16 mouse cellular contexts compared by ENCODE assay signal in genomic region chr8:70279266-70279665, GRCm38 (mm10). TPM values are rescaled to one million over a fixed set of nuclear protein-coding genes. Genes with fewer than 3 reads are reported as not detected.
A peak's percentile ranks its signal among the peaks of the same experiment; 100 is the strongest.
DNase-seq lines count a peak whose midpoint lies in the region; ATAC-seq and TF ChIP-seq lines count a peak whose summit lies in the region.
"Had no signal": no experiment of that assay in that cellular context is flagged by ENCODE, and none has a peak within 500 bp of the region (broad histone marks: within the 10 kb centered on the region; RNA-seq: fewer than 3 reads in every experiment).

No protein-coding gene starts in this region.

- no peaks in the 10 kb centered on the region for H3K27me3 ChIP-seq in heart, embryonic 12.5 days (replicated peaks)
- H3K27me3 ChIP-seq in lung, embryonic 14.5 days (ENCODE audit: insufficient read depth, low read length), result no peaks in the 10 kb centered on the region
- no peaks in the 10 kb centered on the region for H3K27me3 ChIP-seq in heart, postnatal 0 days (ENCODE audit: control insufficient read depth, insufficient read depth, low read length)
- H3K27me3 ChIP-seq: CH12.LX; embryonic facial prominence, embryonic 15.5 days; forebrain, embryonic 15.5 days had no signal

- no peaks in the 10 kb centered on the region for H3K36me3 ChIP-seq in heart, embryonic 12.5 days
- no peaks in the 10 kb centered on the region for H3K36me3 ChIP-seq in lung, embryonic 14.5 days (ENCODE audit: insufficient read depth)
- no peaks in the 10 kb centered on the region for H3K36me3 ChIP-seq in heart, postnatal 0 days (replicated peaks; ENCODE audit: control insufficient read depth, insufficient read depth, low read length)
- H3K36me3 ChIP-seq: embryonic facial prominence, embryonic 15.5 days; forebrain, embryonic 15.5 days had no signal

- DNase-seq in heart, postnatal 36 days, result no peak
- DNase-seq in lung, embryonic 14.5 days, result no peak
- no peak for DNase-seq in lung, postnatal 14 days
- no peak for DNase-seq in heart, postnatal 0 days (ENCODE audit: low spot score)
- no peak for DNase-seq in spleen, adult 18-20 months
- no peak for DNase-seq in testis, postnatal 10 days (ENCODE audit: low spot score)
- DNase-seq: adrenal gland, postnatal 14 days; gastrocnemius, postnatal 36 days; kidney, adult 11 months; thymus, adult 2 months had no signal

- no peak for TF ChIP-seq EP300 in heart, postnatal 0 days (IDR thresholded peaks at IDR 0.05; ENCODE audit: low read depth)

- no peak overlapping the region for H3K4me2 ChIP-seq in heart, embryonic 12.5 days
- no peak overlapping the region for H3K4me2 ChIP-seq in lung, embryonic 14.5 days
- no peak overlapping the region for H3K4me2 ChIP-seq in heart, postnatal 0 days (ENCODE audit: low read depth, low read length)
- H3K4me2 ChIP-seq: embryonic facial prominence, embryonic 15.5 days; forebrain, embryonic 15.5 days had no signal

- 0 out of 2 replicates have a peak, but pooled peaks cover 4% of the 10 kb centered on the region for H3K9me3 ChIP-seq in heart, embryonic 12.5 days (replicated peaks)
- H3K9me3 ChIP-seq in lung, embryonic 14.5 days (ENCODE audit: low read depth, low read length), result no peaks in the 10 kb centered on the region
- no peaks in the 10 kb centered on the region for H3K9me3 ChIP-seq in heart, postnatal 0 days (replicated peaks; ENCODE audit: control insufficient read depth, low read length)
- H3K9me3 ChIP-seq: embryonic facial prominence, embryonic 15.5 days; forebrain, embryonic 15.5 days had no signal

- intact Hi-C loops in heart, postnatal 36 days (cut with DNase I), result no loop called here

- 49% methylated on average over 8 of the region's 8 CpGs for WGBS in heart, embryonic 12.5 days
- 57% methylated on average over 8 of the region's 8 CpGs for WGBS in lung, embryonic 14.5 days
- 20% methylated on average over 8 of the region's 8 CpGs for WGBS in heart, postnatal 0 days

- no peak for TF ChIP-seq CTCF in lung, embryonic 14.5 days (IDR thresholded peaks at IDR 0.05; ENCODE audit: low read depth)
- no peak for TF ChIP-seq CTCF in heart, postnatal 0 days (IDR thresholded peaks at IDR 0.05; ENCODE audit: low read depth)

- H3K4me3 ChIP-seq in heart, embryonic 12.5 days, result no peak overlapping the region
- no peak overlapping the region for H3K4me3 ChIP-seq in lung, embryonic 14.5 days (ENCODE audit: low read depth, low read length)
- no peak overlapping the region for H3K4me3 ChIP-seq in brown adipose tissue, adult 24 weeks (ENCODE audit: insufficient read depth, low read depth, low read length)
- H3K4me3 ChIP-seq in heart, postnatal 0 days (ENCODE audit: low read depth, low read length), result no peak overlapping the region
- H3K4me3 ChIP-seq: embryonic facial prominence, embryonic 15.5 days; forebrain, embryonic 15.5 days had no signal

- ATAC-seq in heart, embryonic 12.5 days (ENCODE audit: insufficient number of reproducible peaks, low FRiP score), result no peak
- ATAC-seq in lung, embryonic 14.5 days (ENCODE audit: insufficient read depth), result no peak
- no peak for ATAC-seq in heart, postnatal 0 days (ENCODE audit: insufficient read depth, low read depth)
- ATAC-seq: forebrain, embryonic 15.5 days had no signal

- H3K4me1 ChIP-seq in heart, embryonic 12.5 days (replicated peaks), result peaks cover 40% of the 10 kb centered on the region
- H3K4me1 ChIP-seq in lung, embryonic 14.5 days (ENCODE audit: insufficient read depth), result no peaks in the 10 kb centered on the region; the same call in 1 of the 2 replicates
- H3K4me1 ChIP-seq in brown adipose tissue, adult 24 weeks (ENCODE audit: control insufficient read depth, insufficient read depth, insufficient read length, low read length), result peaks cover 10% of the 10 kb centered on the region; the same call in 1 of the 2 replicates
- H3K4me1 ChIP-seq in heart, postnatal 0 days (ENCODE audit: control insufficient read depth, insufficient read depth), result peaks cover 17% of the 10 kb centered on the region

- H3K27ac ChIP-seq in heart, embryonic 12.5 days (ENCODE audit: poor library complexity, severe bottlenecking), result 0 out of 2 replicates have a peak overlapping the region, but pooled peaks have one; percentile 15
- H3K27ac ChIP-seq in lung, embryonic 14.5 days (ENCODE audit: low read depth), result peak overlapping the region; percentile 19; the same call in 1 of the 2 replicates
- peak overlapping the region; percentile 69 for H3K27ac ChIP-seq in brown adipose tissue, adult 24 weeks (replicated peaks; ENCODE audit: low read depth, low read length)
- peak overlapping the region; percentile 60 for H3K27ac ChIP-seq in heart, postnatal 0 days (ENCODE audit: low read depth)
- H3K27ac ChIP-seq: embryonic facial prominence, embryonic 15.5 days; forebrain, embryonic 15.5 days had no signal

- H3K9ac ChIP-seq in heart, embryonic 12.5 days, result no peak overlapping the region
- no peak overlapping the region for H3K9ac ChIP-seq in lung, embryonic 14.5 days
- H3K9ac ChIP-seq in heart, postnatal 0 days (replicated peaks; ENCODE audit: low read depth, low read length), result no peak overlapping the region
- H3K9ac ChIP-seq: embryonic facial prominence, embryonic 15.5 days; forebrain, embryonic 15.5 days had no signal

RNA-seq across cellular contexts. Expression of gene Homer3, which starts 3.4 kb away (rescaled TPM):
- 46.0 and 48.4 TPM in 2 replicates for polyA plus RNA-seq in heart, embryonic 12.5 days (2016; fragmentation: Nextera tagmentation; extraction: Ambion mirVana)
- total RNA-seq in heart, postnatal 36 days (2021), result 10 to 100 TPM in 1 of 2 experiments, 1 to 10 TPM in 1; 8.5 to 10.5 TPM
- 66.4 and 77.9 TPM in 2 replicates for polyA plus RNA-seq in lung, embryonic 14.5 days (2014; fragmentation: Nextera tagmentation; extraction: Ambion mirVana)
- polyA plus RNA-seq in brown adipose tissue, adult 24 weeks (2012; ENCODE audit: insufficient read depth, insufficient read length, missing spikeins), result 2.8 and 4.5 TPM in 2 replicates
- total RNA-seq in heart, postnatal 0 days (2014; rRNA removed; ENCODE audit: low replicate concordance), result 29.1 and 38.9 TPM in 2 replicates
- 19.5 TPM in 2 replicates for polyA plus RNA-seq in heart, postnatal 0 days (2015; fragmentation: Nextera tagmentation; extraction: Ambion mirVana)

RNA-seq across cellular contexts. Expression of gene Ddx49, which starts 23.0 kb away (rescaled TPM):
- 32.8 and 34.3 TPM in 2 replicates for polyA plus RNA-seq in heart, embryonic 12.5 days (2016; fragmentation: Nextera tagmentation; extraction: Ambion mirVana)
- total RNA-seq in heart, postnatal 36 days (2021), result 10 to 100 TPM; 25.8 to 34.5 TPM
- 46.1 and 47.9 TPM in 2 replicates for polyA plus RNA-seq in lung, embryonic 14.5 days (2014; fragmentation: Nextera tagmentation; extraction: Ambion mirVana)
- polyA plus RNA-seq in brown adipose tissue, adult 24 weeks (2012; ENCODE audit: insufficient read depth, insufficient read length, missing spikeins), result 14.1 and 18.1 TPM in 2 replicates
- 33.1 and 35.6 TPM in 2 replicates for total RNA-seq in heart, postnatal 0 days (2014; rRNA removed; ENCODE audit: low replicate concordance)
- 24.4 and 26.7 TPM in 2 replicates for polyA plus RNA-seq in heart, postnatal 0 days (2015; fragmentation: Nextera tagmentation; extraction: Ambion mirVana)

RNA-seq across cellular contexts. Expression of gene Cope, which starts 23.1 kb away (rescaled TPM):
- polyA plus RNA-seq in heart, embryonic 12.5 days (2016; fragmentation: Nextera tagmentation; extraction: Ambion mirVana), result 251 and 272 TPM in 2 replicates
- total RNA-seq in heart, postnatal 36 days (2021), result 100 to 1,000 TPM; 157 TPM
- polyA plus RNA-seq in lung, embryonic 14.5 days (2014; fragmentation: Nextera tagmentation; extraction: Ambion mirVana), result 286 and 303 TPM in 2 replicates
- 158 and 198 TPM in 2 replicates for polyA plus RNA-seq in brown adipose tissue, adult 24 weeks (2012; ENCODE audit: insufficient read depth, insufficient read length, missing spikeins)
- 154 and 193 TPM in 2 replicates for total RNA-seq in heart, postnatal 0 days (2014; rRNA removed; ENCODE audit: low replicate concordance)
- 294 and 295 TPM in 2 replicates for polyA plus RNA-seq in heart, postnatal 0 days (2015; fragmentation: Nextera tagmentation; extraction: Ambion mirVana)

RNA-seq across cellular contexts. Expression of gene Cers1, which starts 36.3 kb away (rescaled TPM):
- 2.1 and 2.5 TPM in 2 replicates for polyA plus RNA-seq in heart, embryonic 12.5 days (2016; fragmentation: Nextera tagmentation; extraction: Ambion mirVana)
- total RNA-seq in heart, postnatal 36 days (2021), result under 1 TPM; 0.33 to 0.64 TPM
- 2.7 and 3.6 TPM in 2 replicates for polyA plus RNA-seq in lung, embryonic 14.5 days (2014; fragmentation: Nextera tagmentation; extraction: Ambion mirVana)
- polyA plus RNA-seq in brown adipose tissue, adult 24 weeks (2012; ENCODE audit: insufficient read depth, insufficient read length, missing spikeins), result not detected in 2 replicates
- total RNA-seq in heart, postnatal 0 days (2014; rRNA removed; ENCODE audit: low replicate concordance), result 0.80 TPM in 1 of 2 replicates, not detected in the other
- 0.27 and 0.59 TPM in 2 replicates for polyA plus RNA-seq in heart, postnatal 0 days (2015; fragmentation: Nextera tagmentation; extraction: Ambion mirVana)
- total RNA-seq: megakaryocyte progenitor cell, adult 5-6 weeks had no signal

RNA-seq across cellular contexts. Expression of gene Armc6, which starts 45.0 kb away (rescaled TPM):
- polyA plus RNA-seq in heart, embryonic 12.5 days (2016; fragmentation: Nextera tagmentation; extraction: Ambion mirVana), result 22.6 and 23.4 TPM in 2 replicates
- total RNA-seq in heart, postnatal 36 days (2021), result 1 to 10 TPM; 6.2 to 7.0 TPM
- polyA plus RNA-seq in lung, embryonic 14.5 days (2014; fragmentation: Nextera tagmentation; extraction: Ambion mirVana), result 27.8 and 28.6 TPM in 2 replicates
- 5.0 and 6.7 TPM in 2 replicates for polyA plus RNA-seq in brown adipose tissue, adult 24 weeks (2012; ENCODE audit: insufficient read depth, insufficient read length, missing spikeins)
- total RNA-seq in heart, postnatal 0 days (2014; rRNA removed; ENCODE audit: low replicate concordance), result 20.1 and 26.5 TPM in 2 replicates
- 11.9 and 13.1 TPM in 2 replicates for polyA plus RNA-seq in heart, postnatal 0 days (2015; fragmentation: Nextera tagmentation; extraction: Ambion mirVana)

Comparison
In these comparisons a context has a peak if more than half of its experiments do, and no peak if none do; other contexts are left out.
1. H3K27ac ChIP-seq: peak in every context shown above with its lines; median percentile 69 in brown adipose tissue, adult 24 weeks; 60 in heart, postnatal 0 days; 19 in lung, embryonic 14.5 days; 15 in heart, embryonic 12.5 days.